Mouse (Mus musculus) adrenal gland (tissue): ENCODE results near the gene Ccl5.
"Not testable (repeated sequence)": the region's sequence is repeated elsewhere in the genome, so short reads cannot be mapped to it uniquely, and the experiment has no call there.

Experiments
- intact Hi-C: fragments of 180-260 bp; cut with DNase I; formaldehyde crosslinking; loops from one replicate; pipeline ENCODE4 v1.15.1; 2025
- long read RNA-seq, 2 experiments: library from polyadenylated mRNA; unstranded; transcript quantifications; one replicate each; pipeline ENCODE4 v2.0.0; 2020; ENCODE audit warnings: borderline replicate concordance in 1 of 2; ENCODE audit not compliant: insufficient replicate concordance in 1 of 2

Ccl5 gene
- long read RNA-seq, experiment 1, transcript Ccl5-201 (3 exons, 532 nt), result major isoform, 12 of 13 reads
- long read RNA-seq, experiment 1, partial matches to known transcripts, result 0 of 13 reads
- long read RNA-seq, experiment 1, other reads (novel, unspliced or antisense), result 0 of 13 reads
- long read RNA-seq, experiment 2, transcript Ccl5-201 (3 exons, 532 nt), result major isoform, 7 of 7 reads
- long read RNA-seq, experiment 2, partial matches to known transcripts, result 0 of 7 reads
- long read RNA-seq, experiment 2, other reads (novel, unspliced or antisense), result 0 of 7 reads

- intact Hi-C loops, result no loop called here
Measured at GRCm38 (mm10) chr11:83530360-83530759, at the start of gene Ccl5. Gene Ccl5, minus strand, starts transcription at chr11:83530518.

- intact Hi-C loops, result no loop called here
Measured at GRCm38 (mm10) chr11:83578999-83579398, 48.7 kb upstream of the Ccl5 start.

- intact Hi-C loops, result no loop called here
Measured at GRCm38 (mm10) chr11:83578186-83578760, 48.0 kb upstream of the Ccl5 start, which contains the start of gene Ccl9. Gene Ccl9, minus strand, starts transcription at chr11:83578636.

- intact Hi-C loops, result no loop called here
Measured at GRCm38 (mm10) chr11:83576927-83577555, 46.7 kb upstream of the Ccl5 start.

- intact Hi-C loops, result no loop called here
Measured at GRCm38 (mm10) chr11:83572834-83573233, 42.5 kb upstream of the Ccl5 start.

GRCm38 (mm10) chr11:83572223-83572622 is 41.9 kb upstream of the Ccl5 start:
- intact Hi-C loops, result no loop called here

- intact Hi-C loops, result no loop called here
Measured at GRCm38 (mm10) chr11:83570189-83570588, 39.9 kb upstream of the Ccl5 start.

- intact Hi-C loops, result no loop called here
Measured at GRCm38 (mm10) chr11:83569249-83569648, 38.9 kb upstream of the Ccl5 start.

GRCm38 (mm10) chr11:83568786-83569185 is 38.5 kb upstream of the Ccl5 start:
- intact Hi-C loops, result no loop called here

GRCm38 (mm10) chr11:83568061-83568460 is 37.7 kb upstream of the Ccl5 start:
- intact Hi-C loops, result no loop called here

GRCm38 (mm10) chr11:83567311-83567710 is 37.0 kb upstream of the Ccl5 start:
- intact Hi-C loops, result no loop called here

- intact Hi-C loops, result no loop called here
Measured at GRCm38 (mm10) chr11:83566617-83567016, 36.3 kb upstream of the Ccl5 start.

- intact Hi-C loops, result no loop called here
Measured at GRCm38 (mm10) chr11:83563754-83564153, 33.4 kb upstream of the Ccl5 start.

- intact Hi-C loops, result no loop called here
Measured at GRCm38 (mm10) chr11:83562311-83562887, 32.1 kb upstream of the Ccl5 start.

GRCm38 (mm10) chr11:83560405-83560804 is 30.1 kb upstream of the Ccl5 start:
- intact Hi-C loops, result no loop called here

GRCm38 (mm10) chr11:83557074-83557473 is 26.8 kb upstream of the Ccl5 start:
- intact Hi-C loops, result no loop called here

- intact Hi-C loops, result loop anchor here (1.0 kb wide), 1 partner anchor 183 kb away; no protein-coding TSS in a partner anchor
Measured at GRCm38 (mm10) chr11:83556085-83556781, 25.9 kb upstream of the Ccl5 start.

- intact Hi-C loops, result no loop called here
Measured at GRCm38 (mm10) chr11:83551668-83552067, 21.4 kb upstream of the Ccl5 start.

GRCm38 (mm10) chr11:83551037-83551436 is 20.7 kb upstream of the Ccl5 start:
- intact Hi-C loops, result not testable (repeated sequence)

GRCm38 (mm10) chr11:83550186-83550632 is 19.9 kb upstream of the Ccl5 start:
- intact Hi-C loops, result no loop called here

- intact Hi-C loops, result no loop called here
Measured at GRCm38 (mm10) chr11:83544214-83544613, 13.9 kb upstream of the Ccl5 start.
